Mouse (Mus musculus) heart, postnatal 0 days (tissue): Measurements from ENCODE around the gene Poc1b.

Experiments
- CTCF ChIP-seq: IDR thresholded peaks from 2 replicates; pipeline ENCODE4 v1.5.1; 2016; ENCODE audit warnings: antibody characterized with exemption, control low read depth, low read depth
- EP300 ChIP-seq: IDR thresholded peaks from 2 replicates; pipeline ENCODE4 v1.6.1; 2016; ENCODE audit warnings: antibody characterized with exemption, low read depth

DNA sequence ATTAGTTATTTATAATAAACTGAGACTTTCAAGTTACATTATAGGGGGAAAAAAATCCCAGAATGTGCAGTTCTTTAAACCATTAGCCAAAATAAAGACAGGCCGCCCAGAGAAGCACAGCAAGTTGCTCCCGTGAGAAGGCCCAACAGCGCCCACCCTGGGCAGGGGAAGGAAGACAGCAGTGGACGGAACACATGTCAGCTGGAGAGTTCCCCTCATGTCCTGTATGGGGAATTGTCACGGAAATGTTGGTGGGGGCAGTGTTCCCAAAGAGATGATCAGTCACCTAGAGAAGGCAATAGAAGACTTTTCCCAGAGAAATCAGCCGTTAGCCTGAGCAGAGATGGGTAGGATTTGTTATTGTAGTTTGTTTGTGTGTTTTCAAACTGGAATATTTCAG is 61.6 kb downstream of the Poc1b start:
- TF ChIP-seq CTCF = peak; percentile 37
- no peak for TF ChIP-seq EP300
